Mouse (Mus musculus) neutrophil, adult 65 days (primary cell): Measurements from ENCODE around the gene Olfr294. TPM values are rescaled to one million over a fixed set of nuclear protein-coding genes. Genes with fewer than 3 reads are reported as not detected.

Experiments
- total RNA-seq: library from RNA; stranded (reverse); gene quantifications from 2 replicates; pipeline ENCODE4 v1.2.4, GENCODE M21; 2023

The Olfr294 gene
- not detected in 2 replicates for total RNA-seq

GRCm38 (mm10) chr7:86616543-86616942 lies at the start of gene Olfr294:
Olfr294 (minus strand) TSS chr7:86616643.

GRCm38 (mm10) chr7:86648761-86649160 lies 32.3 kb upstream of the Olfr294 start, which contains the start of gene Olfr293:
Olfr293 (plus strand) TSS chr7:86649061.

DNA sequence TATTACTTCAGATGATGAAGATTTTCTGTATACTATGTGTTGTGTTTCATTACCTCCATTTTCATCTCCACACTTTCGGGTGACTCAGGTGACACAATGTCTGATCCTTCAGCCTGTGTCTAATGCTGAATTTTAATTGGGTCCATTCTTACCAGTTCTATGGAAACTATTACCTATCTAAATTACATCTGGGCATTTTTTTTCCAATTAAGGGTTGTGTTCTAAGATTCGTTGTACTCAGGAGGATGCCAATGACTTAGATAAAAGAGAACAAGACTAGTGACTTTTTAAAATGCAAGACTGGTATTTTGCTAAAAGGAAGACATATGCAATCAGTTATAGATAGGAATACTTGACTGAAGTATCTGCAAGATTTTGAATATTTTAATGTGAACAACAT lies 32.9 kb downstream of the Olfr294 start, which contains the start of gene Olfr295:
Olfr295 (plus strand) TSS at position 301 of the 400 bp plus-strand sequence.

Other genes starting within 250 kb of the Olfr294 start
- not detected in 2 replicates for gene Olfr305, start 249.7 kb downstream of the Olfr294 start, total RNA-seq
- gene Olfr304, start 230.0 kb downstream of the Olfr294 start, total RNA-seq, result not detected in 2 replicates
- not detected in 2 replicates for gene Olfr303, start 218.9 kb downstream of the Olfr294 start, total RNA-seq
- gene Olfr301, start 212.8 kb downstream of the Olfr294 start, total RNA-seq, result not detected in 2 replicates
- not detected in 2 replicates for gene Olfr299, start 156.7 kb downstream of the Olfr294 start, total RNA-seq
- gene Olfr298, start 124.2 kb downstream of the Olfr294 start, total RNA-seq, result not detected in 2 replicates
- gene Olfr297, start 96.7 kb downstream of the Olfr294 start, total RNA-seq, result not detected in 2 replicates
- gene Olfr295, start 32.8 kb downstream of the Olfr294 start, total RNA-seq, result not detected in 2 replicates
- not detected in 2 replicates for gene Olfr293, start 32.4 kb upstream of the Olfr294 start, total RNA-seq
- not detected in 2 replicates for gene Olfr292, start 71.7 kb upstream of the Olfr294 start, total RNA-seq
- gene Folh1, start 159.3 kb upstream of the Olfr294 start, total RNA-seq, result not detected in 2 replicates
- gene Vmn2r77, start 178.4 kb upstream of the Olfr294 start, total RNA-seq, result not detected in 2 replicates